Mouse (Mus musculus): ENCODE data around the gene Slc29a3.

Gene Slc29a3

GRCm38 (mm10) chr10:60668591-60668990, 84.0 kb downstream of the Slc29a3 start:
- no peak for DNase-seq (ENCODE audit: low spot score in 2 of 2)

Measured in cerebellum, postnatal 4 days (tissue).